In the genomic region with DNA sequence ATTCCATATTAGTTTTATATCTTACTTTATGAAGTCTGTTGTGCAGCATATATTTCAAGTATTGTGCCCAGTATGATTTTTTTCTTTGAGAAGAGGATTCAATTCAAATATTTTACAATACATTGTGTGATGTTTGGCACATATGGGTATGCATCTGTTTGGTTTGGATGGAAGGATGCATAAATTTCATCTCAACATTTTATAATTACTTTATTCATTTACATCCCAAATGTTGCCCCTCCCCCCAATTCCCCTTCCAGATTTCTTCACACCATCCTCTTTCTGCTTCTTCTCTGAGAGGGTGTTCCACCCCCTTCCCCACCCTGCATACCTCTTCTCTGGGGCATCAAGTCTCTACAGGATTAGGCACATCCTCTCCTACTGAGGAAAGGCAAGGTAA, we compare ENCODE assay signal across 25 mouse cellular contexts.
DNase-seq lines count a peak whose midpoint lies in the region; ATAC-seq and TF ChIP-seq lines count a peak whose summit lies in the region.
"Had no signal": no experiment of that assay in that cellular context is flagged by ENCODE, and none has a peak within 500 bp of the region (broad histone marks: within the 10 kb centered on the region; RNA-seq: fewer than 3 reads in every experiment).

No protein-coding gene starts in this region.

- H3K27me3 ChIP-seq in forebrain, embryonic 14.5 days (replicated peaks; ENCODE audit: control insufficient read depth, insufficient read depth, low read length), result no peaks in the 10 kb centered on the region
- no peaks in the 10 kb centered on the region for H3K27me3 ChIP-seq in forebrain, embryonic 11.5 days (ENCODE audit: control insufficient read depth, insufficient read depth, low read length)
- H3K27me3 ChIP-seq in forebrain, embryonic 16.5 days (replicated peaks; ENCODE audit: control insufficient read depth, insufficient read depth, low read length), result no peaks in the 10 kb centered on the region
- H3K27me3 ChIP-seq in forebrain, embryonic 12.5 days, result no peaks in the 10 kb centered on the region
- H3K27me3 ChIP-seq: CH12.LX; embryonic facial prominence, embryonic 13.5 days; embryonic facial prominence, embryonic 15.5 days had no signal

- TF ChIP-seq POLR2A in brain, embryonic 14.5 days (IDR thresholded peaks at IDR 0.05; ENCODE audit: borderline replicate concordance, extremely low read depth, insufficient read depth, insufficient read length, poor library complexity, severe bottlenecking), result no peak

- H3K4me1 ChIP-seq in forebrain, embryonic 14.5 days (ENCODE audit: control insufficient read depth, insufficient read depth, low read length), result no peaks in the 10 kb centered on the region
- no peaks in the 10 kb centered on the region for H3K4me1 ChIP-seq in forebrain, embryonic 11.5 days (replicated peaks; ENCODE audit: control insufficient read depth, insufficient read depth, low read length)
- H3K4me1 ChIP-seq in forebrain, embryonic 16.5 days (replicated peaks; ENCODE audit: control insufficient read depth, insufficient read depth, low read length), result no peaks in the 10 kb centered on the region
- H3K4me1 ChIP-seq in forebrain, embryonic 12.5 days, result no peaks in the 10 kb centered on the region
- H3K4me1 ChIP-seq: embryonic facial prominence, embryonic 13.5 days; embryonic facial prominence, embryonic 15.5 days; forebrain, embryonic 10.5 days had no signal

- no peak for TF ChIP-seq CTCF in brain, embryonic 14.5 days (IDR thresholded peaks at IDR 0.05; ENCODE audit: borderline replicate concordance, extremely low read depth, insufficient read depth, insufficient read length)

- H3K36me3 ChIP-seq in forebrain, embryonic 14.5 days (ENCODE audit: control insufficient read depth, insufficient read depth, low read length), result no peaks in the 10 kb centered on the region
- H3K36me3 ChIP-seq in forebrain, embryonic 11.5 days (ENCODE audit: control insufficient read depth, insufficient read depth, low read length), result no peaks in the 10 kb centered on the region
- H3K36me3 ChIP-seq in forebrain, embryonic 16.5 days (ENCODE audit: control insufficient read depth, insufficient read depth), result no peaks in the 10 kb centered on the region
- no peaks in the 10 kb centered on the region for H3K36me3 ChIP-seq in forebrain, embryonic 12.5 days (replicated peaks)
- H3K36me3 ChIP-seq: embryonic facial prominence, embryonic 13.5 days; embryonic facial prominence, embryonic 15.5 days; forebrain, embryonic 10.5 days; G1E had no signal

- no peak overlapping the region for H3K4me3 ChIP-seq in forebrain, embryonic 14.5 days (ENCODE audit: low read depth, low read length)
- H3K4me3 ChIP-seq in forebrain, embryonic 11.5 days (ENCODE audit: low read depth, low read length), result no peak overlapping the region
- no peak overlapping the region for H3K4me3 ChIP-seq in forebrain, embryonic 16.5 days (replicated peaks; ENCODE audit: low read length)
- H3K4me3 ChIP-seq in forebrain, embryonic 12.5 days (replicated peaks), result no peak overlapping the region
- H3K4me3 ChIP-seq: embryonic facial prominence, embryonic 13.5 days; embryonic facial prominence, embryonic 15.5 days; erythroblast, embryonic 14.5 days; forebrain, embryonic 10.5 days had no signal

- peak; percentile 55 for DNase-seq in forebrain, embryonic 14.5 days (ENCODE audit: low spot score)
- no peak for DNase-seq in forebrain, embryonic 11.5 days (ENCODE audit: low spot score)
- DNase-seq in brain, embryonic 14.5 days (ENCODE audit: low read depth), result peak; percentile 56
- DNase-seq: adrenal gland, adult 8-10 months; adrenal gland, postnatal 14 days; adrenal gland, postnatal 36 days; B cell, adult 2 months; cerebellum, adult 11 months; cerebellum, adult 18-20 months; cerebellum, adult 8-10 months; cerebellum, adult 9-11 months; cerebellum, postnatal 14 days; cerebellum, postnatal 36 days; embryo, embryonic 11 days had no signal

- ATAC-seq in forebrain, embryonic 14.5 days, result no peak
- no peak for ATAC-seq in forebrain, embryonic 11.5 days (replicated peaks; ENCODE audit: low FRiP score)
- ATAC-seq in forebrain, embryonic 16.5 days, result 0 out of 2 replicates have a peak, but pooled peaks have one; percentile 20
- ATAC-seq in forebrain, embryonic 12.5 days (ENCODE audit: low FRiP score), result no peak
- ATAC-seq: activated CD4-positive, CD25-positive, alpha-beta regulatory T cell, adult 4 months; CD4-positive, CD25-positive, alpha-beta regulatory T cell, adult 4 months; Patski had no signal

- no peak overlapping the region for H3K27ac ChIP-seq in forebrain, embryonic 14.5 days (ENCODE audit: low read depth, low read length)
- no peak overlapping the region for H3K27ac ChIP-seq in forebrain, embryonic 11.5 days (ENCODE audit: low read depth, low read length)
- no peak overlapping the region for H3K27ac ChIP-seq in forebrain, embryonic 16.5 days (ENCODE audit: low read length)
- H3K27ac ChIP-seq in forebrain, embryonic 12.5 days, result no peak overlapping the region
- H3K27ac ChIP-seq: embryonic facial prominence, embryonic 13.5 days; embryonic facial prominence, embryonic 15.5 days; forebrain, embryonic 10.5 days had no signal

- H3K9ac ChIP-seq in forebrain, embryonic 14.5 days (ENCODE audit: low read length), result no peak overlapping the region
- no peak overlapping the region for H3K9ac ChIP-seq in forebrain, embryonic 11.5 days (ENCODE audit: low read length)
- no peak overlapping the region for H3K9ac ChIP-seq in forebrain, embryonic 16.5 days (replicated peaks; ENCODE audit: low read depth, low read length)
- no peak overlapping the region for H3K9ac ChIP-seq in forebrain, embryonic 12.5 days
- H3K9ac ChIP-seq: embryonic facial prominence, embryonic 13.5 days; embryonic facial prominence, embryonic 15.5 days had no signal

- no peaks in the 10 kb centered on the region for H3K9me3 ChIP-seq in forebrain, embryonic 14.5 days (replicated peaks; ENCODE audit: control insufficient read depth, low read length)
- no peaks in the 10 kb centered on the region for H3K9me3 ChIP-seq in forebrain, embryonic 11.5 days (ENCODE audit: control insufficient read depth, low read length)
- no peaks in the 10 kb centered on the region for H3K9me3 ChIP-seq in forebrain, embryonic 16.5 days (ENCODE audit: control insufficient read depth, low read length)
- H3K9me3 ChIP-seq in forebrain, embryonic 12.5 days, result no peaks in the 10 kb centered on the region
- H3K9me3 ChIP-seq: embryonic facial prominence, embryonic 13.5 days; embryonic facial prominence, embryonic 15.5 days; forebrain, embryonic 10.5 days had no signal

- no peak overlapping the region for H3K4me2 ChIP-seq in forebrain, embryonic 14.5 days (ENCODE audit: low read length)
- no peak overlapping the region for H3K4me2 ChIP-seq in forebrain, embryonic 11.5 days (ENCODE audit: low read depth, low read length, severe bottlenecking)
- no peak overlapping the region for H3K4me2 ChIP-seq in forebrain, embryonic 16.5 days (ENCODE audit: low read length)
- no peak overlapping the region for H3K4me2 ChIP-seq in forebrain, embryonic 12.5 days
- H3K4me2 ChIP-seq: embryonic facial prominence, embryonic 13.5 days; embryonic facial prominence, embryonic 15.5 days had no signal
